Mouse (Mus musculus) adrenal gland, postnatal 36 days (tissue): ENCODE data around the gene Gprc5a. TPM values are rescaled to one million over a fixed set of nuclear protein-coding genes. Genes with fewer than 3 reads are reported as not detected.
A peak's percentile ranks its signal among the peaks of the same experiment; 100 is the strongest.

Experiments
- DNase-seq, 2 experiments: peaks; one replicate each; pipeline ENCODE4 v3.0.0; 2021; ENCODE audit warnings: mixed read lengths in 1 of 2
- total RNA-seq, 2 experiments: library from RNA; stranded (reverse); gene quantifications; 2 replicates each; pipeline ENCODE4 v1.2.3; 2021

Gene Gprc5a
- total RNA-seq, 2 experiments from 2014 or later = 0.72 to 1.1 TPM

- DNase-seq = no peak
These were observed 9.0 kb downstream of the Gprc5a start for GRCm38 (mm10) chr6:135074405-135074947.

GRCm38 (mm10) chr6:135076202-135076601 lies 10.8 kb downstream of the Gprc5a start:
- DNase-seq = no peak

GRCm38 (mm10) chr6:135078420-135078819 lies 13.0 kb downstream of the Gprc5a start:
- no peak for DNase-seq

GRCm38 (mm10) chr6:135083991-135084502 lies 18.6 kb downstream of the Gprc5a start:
- no peak for DNase-seq

- no peak for DNase-seq
These were observed 20.3 kb downstream of the Gprc5a start for GRCm38 (mm10) chr6:135085703-135086102.

GRCm38 (mm10) chr6:135087721-135088451 lies 22.4 kb downstream of the Gprc5a start:
- peak; percentile 68 to 69 for DNase-seq

GRCm38 (mm10) chr6:135089786-135090185 lies 24.3 kb downstream of the Gprc5a start:
- no peak for DNase-seq

GRCm38 (mm10) chr6:135090661-135091060 lies 25.2 kb downstream of the Gprc5a start:
- no peak for DNase-seq

- DNase-seq = no peak
These were observed 27.5 kb downstream of the Gprc5a start for GRCm38 (mm10) chr6:135092798-135093470.

- DNase-seq = no peak
These were observed 35.5 kb downstream of the Gprc5a start for GRCm38 (mm10) chr6:135100787-135101472.

- peak; percentile 18 to 19 for DNase-seq
These were observed 37.4 kb downstream of the Gprc5a start for GRCm38 (mm10) chr6:135102736-135103303.

GRCm38 (mm10) chr6:135107014-135107413 lies 41.6 kb downstream of the Gprc5a start:
- no peak for DNase-seq

- DNase-seq = peak; percentile 37 to 50
These were observed 47.1 kb downstream of the Gprc5a start for GRCm38 (mm10) chr6:135112411-135113113.

- DNase-seq = no peak
These were observed 47.6 kb downstream of the Gprc5a start for GRCm38 (mm10) chr6:135113114-135113436.

GRCm38 (mm10) chr6:135116479-135116878 lies 51.0 kb downstream of the Gprc5a start:
- DNase-seq = no peak

- DNase-seq = no peak
These were observed 52.7 kb downstream of the Gprc5a start, which contains the start of gene Gprc5d for GRCm38 (mm10) chr6:135118183-135118582. Gene Gprc5d, minus strand, starts transcription at chr6:135118283.

- no peak for DNase-seq
These were observed 59.4 kb downstream of the Gprc5a start for GRCm38 (mm10) chr6:135124755-135125380.

GRCm38 (mm10) chr6:135133086-135133485 lies 67.6 kb downstream of the Gprc5a start:
- no peak for DNase-seq

GRCm38 (mm10) chr6:135133486-135133885 lies 68.0 kb downstream of the Gprc5a start:
- no peak for DNase-seq
